In the genomic region with DNA sequence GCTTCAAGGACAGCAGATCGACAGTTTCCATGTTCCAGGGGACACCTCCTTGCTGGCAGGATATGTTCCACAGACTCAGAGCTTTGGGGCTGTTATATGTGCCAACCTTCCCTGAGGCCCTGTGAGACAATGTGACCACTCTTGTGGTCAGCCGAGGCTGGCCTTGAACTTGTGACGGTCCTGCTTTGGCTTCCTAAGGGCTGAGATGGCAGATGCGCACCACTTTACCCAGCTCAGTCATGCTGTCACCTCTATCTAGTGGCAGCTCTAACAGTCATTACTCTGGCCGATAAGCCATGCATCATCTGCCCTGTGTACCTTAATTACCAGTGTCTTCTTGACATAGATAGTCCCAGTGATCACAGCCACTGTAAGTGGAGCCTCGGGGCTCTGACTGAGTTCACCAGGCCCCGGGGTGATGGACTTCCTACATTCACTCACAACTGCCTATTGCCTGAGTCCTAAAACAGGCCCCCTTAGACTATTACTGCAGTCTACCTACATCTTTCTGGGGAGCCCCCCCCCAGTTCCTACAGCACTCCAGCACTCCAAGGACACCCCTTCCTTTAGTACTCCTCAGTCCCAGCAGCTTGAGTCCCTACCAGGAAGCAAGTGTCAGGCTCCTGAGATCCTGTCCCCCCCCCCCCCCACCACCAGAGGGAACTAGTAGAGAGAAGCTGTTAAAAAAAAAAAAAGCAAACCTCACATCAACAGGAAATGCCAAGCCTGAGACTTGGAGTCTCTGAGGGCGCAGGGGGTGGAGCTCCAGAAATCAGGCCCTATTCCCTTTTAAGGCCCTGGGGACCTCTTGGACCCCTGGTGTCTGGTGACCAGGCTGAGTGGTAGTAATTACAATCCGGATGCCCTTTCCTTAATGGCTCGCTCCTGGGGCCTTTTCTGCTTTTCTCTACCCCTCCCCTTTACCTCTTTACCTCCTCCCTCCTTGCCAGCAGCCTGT, we compare ENCODE assay signal across 7 mouse cellular contexts. TPM values are rescaled to one million over a fixed set of nuclear protein-coding genes. Genes with fewer than 3 reads are reported as not detected.
DNase-seq lines count a peak whose midpoint lies in the region; ATAC-seq lines count a peak whose summit lies in the region.

No protein-coding gene starts in this region.

- H3K36me3 ChIP-seq in hindbrain, embryonic 15.5 days = no peaks in the 10 kb centered on the region
- H3K36me3 ChIP-seq in liver, embryonic 11.5 days (ENCODE audit: control insufficient read depth, insufficient read depth, low read length) = no peaks in the 10 kb centered on the region
- no peaks in the 10 kb centered on the region for H3K36me3 ChIP-seq in neural tube, embryonic 13.5 days

- peaks cover 44% of the 10 kb centered on the region for H3K27me3 ChIP-seq in hindbrain, embryonic 15.5 days
- peaks cover 44% of the 10 kb centered on the region for H3K27me3 ChIP-seq in liver, embryonic 11.5 days (replicated peaks; ENCODE audit: control insufficient read depth, insufficient read depth, low read length)
- H3K27me3 ChIP-seq in neural tube, embryonic 13.5 days = peaks cover 56% of the 10 kb centered on the region

- no peak overlapping the region for H3K4me3 ChIP-seq in hindbrain, embryonic 15.5 days
- H3K4me3 ChIP-seq in liver, embryonic 11.5 days (ENCODE audit: low read depth, low read length) = peak overlapping the region; percentile 38
- H3K4me3 ChIP-seq in neural tube, embryonic 13.5 days = no peak overlapping the region

- no peak overlapping the region for H3K9ac ChIP-seq in hindbrain, embryonic 15.5 days
- H3K9ac ChIP-seq in liver, embryonic 11.5 days (ENCODE audit: low read depth, low read length) = peak overlapping the region; percentile 57
- H3K9ac ChIP-seq in neural tube, embryonic 13.5 days = peak overlapping the region; percentile 27

- H3K4me2 ChIP-seq in hindbrain, embryonic 15.5 days = peak overlapping the region; percentile 24
- peak overlapping the region; percentile 97 for H3K4me2 ChIP-seq in liver, embryonic 11.5 days
- peak overlapping the region; percentile 40 for H3K4me2 ChIP-seq in neural tube, embryonic 13.5 days

- peak overlapping the region; percentile 48 for H3K27ac ChIP-seq in hindbrain, embryonic 15.5 days (replicated peaks)
- peak overlapping the region; percentile 76 for H3K27ac ChIP-seq in liver, embryonic 11.5 days (ENCODE audit: low read depth, low read length)
- peak overlapping the region; percentile 69 for H3K27ac ChIP-seq in neural tube, embryonic 13.5 days (replicated peaks)

- WGBS in hindbrain, embryonic 15.5 days = 67% methylated on average over 10 of the region's 10 CpGs
- WGBS in liver, embryonic 11.5 days = 44% methylated on average over 10 of the region's 10 CpGs
- 53% methylated on average over 10 of the region's 10 CpGs for WGBS in neural tube, embryonic 13.5 days

- no peak for ATAC-seq in hindbrain, embryonic 15.5 days (ENCODE audit: low FRiP score, low read depth)
- ATAC-seq in liver, embryonic 11.5 days (replicated peaks; ENCODE audit: low FRiP score) = peak; percentile 41; the same call in 1 of the 2 replicates
- no peak for ATAC-seq in neural tube, embryonic 13.5 days (ENCODE audit: low read depth)
- no peak for ATAC-seq in erythroid progenitor cell, adult 5-6 weeks (replicated peaks; ENCODE audit: low FRiP score, poor library complexity, severe bottlenecking)

- no peaks in the 10 kb centered on the region for H3K9me3 ChIP-seq in hindbrain, embryonic 15.5 days
- no peaks in the 10 kb centered on the region for H3K9me3 ChIP-seq in liver, embryonic 11.5 days (ENCODE audit: control insufficient read depth, low read length)
- H3K9me3 ChIP-seq in neural tube, embryonic 13.5 days = no peaks in the 10 kb centered on the region

- peak; percentile 64 for DNase-seq in MN1 (ENCODE audit: low spot score)
- peak; percentile 69 for DNase-seq in embryo, embryonic 11 days
- peak; percentile 58 for DNase-seq in liver, embryonic 11.5 days (ENCODE audit: low spot score)
- DNase-seq in natural killer cell, adult 2 months (ENCODE audit: low spot score in 2 of 2) = no peak

- H3K4me1 ChIP-seq in hindbrain, embryonic 15.5 days (replicated peaks) = peaks cover 33% of the 10 kb centered on the region
- peaks cover 48% of the 10 kb centered on the region for H3K4me1 ChIP-seq in liver, embryonic 11.5 days (replicated peaks; ENCODE audit: control insufficient read depth, insufficient read depth, low read length)
- H3K4me1 ChIP-seq in neural tube, embryonic 13.5 days (replicated peaks) = peaks cover 50% of the 10 kb centered on the region

RNA-seq across cellular contexts. Expression of a gene that starts 1.9 kb away (rescaled TPM):
- polyA plus RNA-seq in hindbrain, embryonic 15.5 days (2015; fragmentation: Nextera tagmentation; extraction: Ambion mirVana) = 36.5 and 41.0 TPM in 2 replicates
- polyA plus RNA-seq in liver, embryonic 11.5 days (2014; fragmentation: Nextera tagmentation; extraction: Ambion mirVana) = 5.3 and 5.4 TPM in 2 replicates
- polyA plus RNA-seq in neural tube, embryonic 13.5 days (2015; fragmentation: Nextera tagmentation; extraction: Ambion mirVana) = 17.5 and 18.9 TPM in 2 replicates
- 4.6 TPM in 1 of 2 replicates, not detected in the other for total RNA-seq in erythroid progenitor cell, adult 5-6 weeks (2015; ENCODE audit: low replicate concordance)
- 0.15 and 0.39 TPM in 2 replicates for total RNA-seq in erythroid progenitor cell, adult 5-6 weeks (2017; ENCODE audit: low replicate concordance)

RNA-seq across cellular contexts. Expression of a gene that starts 17.6 kb away (rescaled TPM):
- polyA plus RNA-seq in hindbrain, embryonic 15.5 days (2015; fragmentation: Nextera tagmentation; extraction: Ambion mirVana) = 211 TPM in 2 replicates
- polyA plus RNA-seq in liver, embryonic 11.5 days (2014; fragmentation: Nextera tagmentation; extraction: Ambion mirVana) = 334 and 347 TPM in 2 replicates
- 228 and 273 TPM in 2 replicates for polyA plus RNA-seq in neural tube, embryonic 13.5 days (2015; fragmentation: Nextera tagmentation; extraction: Ambion mirVana)
- 28.9 and 42.9 TPM in 2 replicates for total RNA-seq in erythroid progenitor cell, adult 5-6 weeks (2015; ENCODE audit: low replicate concordance)
- 68.0 and 76.5 TPM in 2 replicates for total RNA-seq in erythroid progenitor cell, adult 5-6 weeks (2017; ENCODE audit: low replicate concordance)

RNA-seq across cellular contexts. Expression of a gene that starts 36.4 kb away (rescaled TPM):
- polyA plus RNA-seq in hindbrain, embryonic 15.5 days (2015; fragmentation: Nextera tagmentation; extraction: Ambion mirVana) = 11.3 and 11.7 TPM in 2 replicates
- polyA plus RNA-seq in liver, embryonic 11.5 days (2014; fragmentation: Nextera tagmentation; extraction: Ambion mirVana) = 11.5 and 13.8 TPM in 2 replicates
- polyA plus RNA-seq in neural tube, embryonic 13.5 days (2015; fragmentation: Nextera tagmentation; extraction: Ambion mirVana) = 11.7 TPM in 2 replicates
- total RNA-seq in erythroid progenitor cell, adult 5-6 weeks (2015; ENCODE audit: low replicate concordance) = 2.5 and 5.0 TPM in 2 replicates
- total RNA-seq in erythroid progenitor cell, adult 5-6 weeks (2017; ENCODE audit: low replicate concordance) = 4.7 and 5.0 TPM in 2 replicates

Comparison
In these comparisons a context has a peak if more than half of its experiments do, and no peak if none do; other contexts are left out.
1. DNase-seq: peak in MN1 (single experiment), embryo, embryonic 11 days (single experiment) and liver, embryonic 11.5 days (single experiment); none in natural killer cell, adult 2 months (0 of 2).
2. H3K4me2 ChIP-seq: peak in every context shown above with its lines; median percentile 97 in liver, embryonic 11.5 days; 40 in neural tube, embryonic 13.5 days; 24 in hindbrain, embryonic 15.5 days.
3. Peak in every context shown above with its lines, with median percentiles within 50 percentile points of each other: H3K27ac ChIP-seq.